Mouse (Mus musculus) liver, embryonic 12.5 days (tissue): ENCODE measurements around the gene Ankrd10. TPM values are rescaled to one million over a fixed set of nuclear protein-coding genes. Genes with fewer than 3 reads are reported as not detected.

Experiments
- ATAC-seq: fragments of 200-750 bp; cut with Nextera tagmentation; 2 replicates; pipeline ENCODE4 v1.8.0; 2017; ENCODE audit warnings: moderate number of reproducible peaks, mild to moderate bottlenecking, moderate library complexity
- H3K27ac ChIP-seq: fragments of 300-500 bp; sonication (generic); 2 replicates; pipeline ENCODE4 v1.5.1; 2016; ENCODE audit warnings: mild to moderate bottlenecking
- H3K27me3 ChIP-seq: fragments of 300-500 bp; sonication (generic); replicated peaks from 2 replicates; pipeline ENCODE4 v1.6.1; 2016; ENCODE audit warnings: mild to moderate bottlenecking, moderate library complexity
- H3K36me3 ChIP-seq: fragments of 300-500 bp; sonication (generic); 2 replicates; pipeline ENCODE4 v1.6.1; 2016; ENCODE audit warnings: mild to moderate bottlenecking, moderate library complexity
- H3K4me1 ChIP-seq: fragments of 300-500 bp; sonication (generic); 2 replicates; pipeline ENCODE4 v1.6.1; 2016
- H3K4me2 ChIP-seq: fragments of 300-500 bp; sonication (generic); 2 replicates; pipeline ENCODE4 v1.6.1; 2016; ENCODE audit warnings: mild to moderate bottlenecking, moderate library complexity
- H3K4me3 ChIP-seq: fragments of 300-500 bp; sonication (generic); 2 replicates; pipeline ENCODE4 v1.5.1; 2016; ENCODE audit warnings: mild to moderate bottlenecking, moderate library complexity
- H3K9ac ChIP-seq: fragments of 300-500 bp; sonication (generic); 2 replicates; pipeline ENCODE4 v1.6.1; 2016; ENCODE audit warnings: mild to moderate bottlenecking, moderate library complexity
- H3K9me3 ChIP-seq: fragments of 300-500 bp; sonication (generic); replicated peaks from 2 replicates; pipeline ENCODE4 v1.6.1; 2016; ENCODE audit warnings: mild to moderate bottlenecking, moderate library complexity
- WGBS: fragments of 180-500 bp; shearing (Covaris S2); methylation state at CpG from one replicate; pipeline ENCODE4 v1.1.7; 2016; ENCODE audit not compliant: insufficient replicate concordance; 5-methylcytosine and 5-hydroxymethylcytosine counted together
- polyA plus RNA-seq: library from polyadenylated mRNA; unstranded; fragments of >200 nt; fragmentation: Nextera tagmentation; extraction: Ambion mirVana; gene quantifications from 2 replicates; pipeline ENCODE4 v1.2.1, GENCODE M21; 2016

Ankrd10 gene
- polyA plus RNA-seq, 1 experiment from 2014 or later = 48.1 TPM

DNA sequence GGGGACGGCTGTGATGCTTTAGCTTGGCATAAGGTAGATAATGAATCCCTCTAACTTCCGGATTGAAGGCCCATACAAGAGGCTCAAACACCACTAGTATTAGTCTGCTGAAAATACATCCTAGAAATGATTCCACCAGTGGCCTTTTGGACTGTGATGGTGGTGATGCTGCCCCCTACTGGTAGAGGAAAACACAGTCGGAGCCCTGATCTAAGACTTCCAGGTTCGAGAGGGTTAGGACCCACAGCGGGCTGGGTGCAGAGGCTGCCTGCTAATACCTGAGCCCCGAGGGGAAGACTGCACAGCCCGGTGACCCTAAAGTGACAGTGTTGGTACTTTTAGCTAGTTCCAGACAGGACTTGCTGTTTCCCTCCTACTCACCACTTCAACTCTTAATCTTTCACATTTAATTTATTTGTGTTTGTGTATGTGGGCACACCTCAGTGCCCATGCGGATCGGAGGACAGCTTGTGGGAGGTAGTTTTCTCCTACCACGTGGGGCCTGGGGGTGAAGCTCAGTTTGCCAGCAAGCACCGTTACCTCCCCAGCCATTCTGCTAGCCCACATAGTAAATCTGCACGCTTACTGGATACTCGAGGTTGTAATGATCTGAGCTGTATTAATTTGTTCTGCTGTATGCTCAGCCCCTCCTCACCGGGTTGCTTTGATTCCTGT lies 33.4 kb downstream of the Ankrd10 start:
- Histone ChIP-seq H3K36me3 (peaks cover 18% of the 10 kb centered on the region), H3K4me1 (no peaks in the 10 kb centered on the region), H3K9ac (no peak overlapping the region), H3K4me3 (no peak overlapping the region), H3K4me2 (no peak overlapping the region), H3K9me3 (0 out of 2 replicates have a peak, but pooled peaks cover 6% of the 10 kb centered on the region), H3K27ac (no peak overlapping the region), H3K27me3 (no peaks in the 10 kb centered on the region)
- WGBS = 38% methylated on average over 14 of the region's 14 CpGs
- no peak for ATAC-seq

DNA sequence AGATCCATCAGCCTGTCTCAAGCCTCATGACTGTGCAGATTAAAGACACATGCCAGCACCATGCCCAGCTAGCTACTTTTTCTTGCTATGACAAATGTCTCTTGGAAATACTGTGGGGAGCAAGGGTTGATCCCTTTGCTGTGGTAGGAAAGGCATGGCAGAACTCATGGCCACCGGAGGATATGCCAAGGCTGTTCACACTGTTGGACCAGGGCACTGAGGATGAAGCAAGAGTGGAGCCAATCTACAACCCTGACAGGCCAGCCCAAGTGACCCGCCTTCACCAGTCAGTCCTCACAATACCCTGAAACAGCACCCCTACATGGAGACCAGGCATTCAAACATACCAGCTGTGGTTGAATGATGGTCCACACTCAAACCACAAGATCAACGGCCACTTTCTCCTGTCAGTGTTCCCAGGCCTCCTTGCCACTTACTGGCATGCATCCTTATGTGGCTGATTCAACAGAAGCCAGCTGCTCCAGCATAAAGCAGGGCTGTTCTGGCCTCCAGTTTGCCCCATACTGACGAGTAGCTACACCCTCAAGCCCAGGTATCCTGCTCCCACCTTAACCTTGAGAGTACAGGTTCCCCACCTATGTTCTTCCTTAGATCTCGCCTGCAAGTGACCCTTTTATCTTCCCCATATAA lies 35.1 kb downstream of the Ankrd10 start:
- ATAC-seq = no peak
- 62% methylated on average over 5 of the region's 5 CpGs for WGBS

DNA sequence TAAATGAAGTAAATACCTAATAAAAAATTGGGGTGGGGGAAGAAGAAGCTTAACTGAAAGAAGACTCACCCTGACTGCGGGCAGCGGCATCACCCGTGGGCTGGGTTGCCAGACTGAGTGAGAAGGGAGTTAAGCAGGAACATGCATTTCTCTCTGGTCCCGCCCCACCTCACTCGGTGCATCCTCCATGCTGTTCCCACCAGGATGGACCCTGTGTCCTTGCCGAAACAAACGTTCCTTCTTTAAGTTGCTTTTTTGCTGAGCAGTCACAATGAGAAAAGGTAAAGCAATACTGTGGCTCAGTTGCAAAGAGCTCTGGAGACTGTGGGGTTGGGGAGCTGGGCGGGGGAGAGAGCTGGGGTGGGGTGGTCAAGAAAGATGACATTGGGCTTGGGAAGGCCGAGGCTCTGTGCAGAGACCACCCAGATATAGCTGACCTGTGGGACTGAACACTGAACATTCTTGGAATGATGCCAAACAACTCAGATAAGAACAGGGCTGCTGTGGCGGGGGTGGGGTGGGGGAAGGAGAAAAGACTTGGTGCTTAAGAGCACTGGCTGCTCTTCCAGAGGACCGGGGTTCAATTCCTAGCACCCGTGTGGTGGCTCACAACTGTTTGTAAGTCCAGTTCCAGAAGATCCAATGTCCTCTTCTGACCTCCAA lies 42.2 kb downstream of the Ankrd10 start:
- 57% methylated on average over 12 of the region's 12 CpGs for WGBS
- Histone ChIP-seq H3K4me2 (no peak overlapping the region), H3K9ac (no peak overlapping the region), H3K4me1 (peaks cover 13% of the 10 kb centered on the region), H3K27ac (no peak overlapping the region), H3K9me3 (no peaks in the 10 kb centered on the region), H3K4me3 (no peak overlapping the region), H3K27me3 (no peaks in the 10 kb centered on the region), H3K36me3 (no peaks in the 10 kb centered on the region)
- ATAC-seq = no peak

More for the DNA sequence above, 35.1 kb downstream of the Ankrd10 start:
- Histone ChIP-seq H3K27me3 (no peaks in the 10 kb centered on the region), H3K9ac (no peak overlapping the region), H3K9me3 (no peaks in the 10 kb centered on the region), H3K4me1 (no peaks in the 10 kb centered on the region), H3K27ac (no peak overlapping the region), H3K4me3 (no peak overlapping the region), H3K36me3 (peaks cover 5% of the 10 kb centered on the region), H3K4me2 (no peak overlapping the region)

DNA sequence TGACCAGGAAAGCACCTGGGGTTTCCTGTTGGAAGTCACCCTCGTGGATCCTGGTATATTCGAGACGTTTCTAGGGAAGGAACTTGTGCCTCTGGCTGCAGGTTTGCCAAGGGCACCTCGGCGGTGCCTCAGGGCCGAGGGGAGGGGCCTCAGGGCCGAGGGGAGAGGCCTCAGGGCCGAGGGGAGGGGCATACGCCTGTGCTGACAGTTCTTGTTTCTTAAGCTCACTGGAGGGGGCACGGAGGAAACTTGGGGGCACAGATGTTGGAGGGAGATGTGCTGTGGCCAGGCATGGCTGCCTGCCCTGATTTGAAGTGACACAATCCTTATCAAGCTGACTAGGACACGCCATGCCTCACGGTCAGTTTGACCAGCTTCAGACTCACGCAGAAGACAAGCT lies 43.3 kb downstream of the Ankrd10 start:
- Histone ChIP-seq H3K4me1 (peaks cover 13% of the 10 kb centered on the region), H3K9me3 (no peaks in the 10 kb centered on the region), H3K36me3 (no peaks in the 10 kb centered on the region), H3K9ac (no peak overlapping the region), H3K27ac (no peak overlapping the region), H3K4me3 (no peak overlapping the region), H3K4me2 (peak overlapping the region; percentile 40), H3K27me3 (no peaks in the 10 kb centered on the region)
- ATAC-seq = peak; percentile 64
- 20% methylated on average over 13 of the region's 13 CpGs for WGBS

- Histone ChIP-seq H3K27ac (no peak overlapping the region), H3K27me3 (no peaks in the 10 kb centered on the region), H3K4me1 (peaks cover 13% of the 10 kb centered on the region), H3K4me3 (no peak overlapping the region), H3K36me3 (no peaks in the 10 kb centered on the region), H3K9ac (no peak overlapping the region), H3K4me2 (peak overlapping the region; percentile 40), H3K9me3 (no peaks in the 10 kb centered on the region)
- ATAC-seq = no peak
- WGBS = 51% methylated on average over 4 of the region's 4 CpGs
Measured at GRCm38 (mm10) chr8:11591837-11592236, 43.7 kb downstream of the Ankrd10 start.

DNA sequence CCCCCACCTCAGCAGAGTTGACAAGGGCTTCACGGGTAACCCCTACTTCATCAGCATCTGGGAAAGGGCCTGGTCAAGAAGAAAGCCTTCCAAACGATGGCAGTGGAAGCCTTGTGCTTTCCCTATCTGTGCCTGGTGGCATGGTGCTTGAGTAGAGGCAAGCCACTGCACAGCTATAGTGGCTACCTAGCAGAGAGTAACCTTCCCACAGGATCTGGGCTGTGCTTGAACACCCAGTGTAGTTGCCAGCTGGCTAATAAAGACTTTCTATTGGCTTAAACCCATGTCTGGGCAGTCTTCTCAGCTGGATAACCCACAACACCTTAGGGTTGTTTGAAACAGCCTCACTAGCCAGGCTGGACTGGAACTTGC lies 49.2 kb downstream of the Ankrd10 start:
- H3K4me1 ChIP-seq = 0 out of 2 replicates have a peak, but pooled peaks cover 4% of the 10 kb centered on the region
- no peak for ATAC-seq
- no peaks in the 10 kb centered on the region; the same call in 1 of the 2 replicates for H3K9me3 ChIP-seq
- no peak overlapping the region for H3K4me3 ChIP-seq
- WGBS = 31% methylated on average over 2 of the region's 2 CpGs
- no peaks in the 10 kb centered on the region for H3K27me3 ChIP-seq
- no peaks in the 10 kb centered on the region for H3K36me3 ChIP-seq
- H3K27ac ChIP-seq = no peak overlapping the region
- no peak overlapping the region for H3K9ac ChIP-seq
- no peak overlapping the region for H3K4me2 ChIP-seq

DNA sequence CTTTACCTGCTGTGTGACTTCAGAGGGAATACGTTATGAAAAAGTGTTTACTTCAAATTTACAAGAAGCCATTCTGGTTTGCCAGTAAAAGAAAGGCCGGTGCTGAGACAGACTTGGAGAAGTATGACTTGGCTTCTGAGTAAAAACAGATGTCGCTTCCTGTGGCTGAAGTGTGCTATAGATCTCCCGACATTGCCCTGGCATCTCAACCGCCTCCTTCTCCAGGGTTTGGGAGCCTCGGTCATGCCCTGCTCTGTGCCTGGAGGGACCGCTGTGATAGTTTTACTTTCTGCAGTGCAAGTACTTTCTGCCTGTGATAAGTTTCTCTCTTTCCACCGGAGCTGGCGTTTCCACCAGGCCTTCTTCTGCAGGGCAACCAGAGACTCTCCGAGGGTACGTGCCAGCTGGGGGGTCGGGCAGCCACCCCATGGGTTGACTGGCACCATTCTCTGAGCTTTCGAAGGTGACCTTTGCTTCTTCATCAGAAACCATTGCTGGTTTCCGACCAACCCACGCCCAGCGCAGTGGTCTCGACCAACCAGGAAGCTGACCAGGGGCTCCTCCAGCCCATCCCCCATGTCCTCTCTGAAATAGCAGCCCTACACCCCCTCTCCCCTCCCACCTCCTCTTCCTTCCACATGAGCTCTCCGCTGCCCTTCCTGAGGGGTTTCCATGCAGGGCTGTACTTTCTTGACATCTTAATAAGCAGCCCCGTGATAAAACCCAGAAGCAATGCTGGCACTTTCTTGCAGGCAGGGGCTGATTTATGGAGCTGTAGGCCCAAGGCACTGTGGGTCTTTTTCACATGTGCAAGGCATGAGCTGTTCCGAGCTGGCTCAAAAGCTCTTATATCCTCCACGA lies 49.8 kb downstream of the Ankrd10 start:
- no peak overlapping the region for H3K27ac ChIP-seq
- no peaks in the 10 kb centered on the region for H3K36me3 ChIP-seq
- no peaks in the 10 kb centered on the region; the same call in 1 of the 2 replicates for H3K9me3 ChIP-seq
- H3K27me3 ChIP-seq = no peaks in the 10 kb centered on the region
- 61% methylated on average over 21 of the region's 21 CpGs for WGBS
- no peak overlapping the region for H3K9ac ChIP-seq
- H3K4me1 ChIP-seq = 0 out of 2 replicates have a peak, but pooled peaks cover 4% of the 10 kb centered on the region
- no peak overlapping the region for H3K4me3 ChIP-seq
- no peak overlapping the region for H3K4me2 ChIP-seq
- ATAC-seq = no peak

- Histone ChIP-seq H3K27me3 (no peaks in the 10 kb centered on the region), H3K4me3 (no peak overlapping the region), H3K27ac (no peak overlapping the region), H3K4me1 (peaks cover 11% of the 10 kb centered on the region; the same call in 1 of the 2 replicates), H3K9me3 (no peaks in the 10 kb centered on the region), H3K9ac (no peak overlapping the region), H3K4me2 (no peak overlapping the region), H3K36me3 (no peaks in the 10 kb centered on the region)
- no peak for ATAC-seq
- 62% methylated on average over 16 of the region's 16 CpGs for WGBS
Measured at GRCm38 (mm10) chr8:11575604-11576384, 59.8 kb downstream of the Ankrd10 start.

GRCm38 (mm10) chr8:11574911-11575603 lies 60.5 kb downstream of the Ankrd10 start:
- Histone ChIP-seq H3K4me2 (no peak overlapping the region), H3K27me3 (no peaks in the 10 kb centered on the region), H3K27ac (no peak overlapping the region), H3K9ac (no peak overlapping the region), H3K36me3 (no peaks in the 10 kb centered on the region), H3K4me3 (no peak overlapping the region), H3K4me1 (peaks cover 11% of the 10 kb centered on the region; the same call in 1 of the 2 replicates), H3K9me3 (no peaks in the 10 kb centered on the region)
- 46% methylated on average over 9 of the region's 9 CpGs for WGBS
- 0 out of 2 replicates have a peak, but pooled peaks have one; percentile 21 for ATAC-seq

- Histone ChIP-seq H3K4me3 (no peak overlapping the region), H3K9ac (no peak overlapping the region), H3K36me3 (peaks cover 3% of the 10 kb centered on the region), H3K27me3 (no peaks in the 10 kb centered on the region), H3K4me1 (peaks cover 11% of the 10 kb centered on the region; the same call in 1 of the 2 replicates), H3K4me2 (no peak overlapping the region), H3K27ac (no peak overlapping the region), H3K9me3 (no peaks in the 10 kb centered on the region)
- ATAC-seq = no peak
- WGBS = 67% methylated on average over 6 of the region's 6 CpGs
Measured at GRCm38 (mm10) chr8:11572428-11572827, 63.1 kb downstream of the Ankrd10 start.
